Mouse (Mus musculus) hematopoietic stem cell, adult 5-6 weeks (primary cell): ENCODE measurements around the gene Gnao1. TPM values are rescaled to one million over a fixed set of nuclear protein-coding genes. Genes with fewer than 3 reads are reported as not detected.

Experiments
- ATAC-seq, 2 experiments: fragments of 125-278 bp in 1 of 2; replicated peaks in 1 of 2; 2 replicates each; pipeline ENCODE4 v1.8.0; 2016 to 2017; ENCODE audit warnings: inconsistent platforms in 2 of 2, mild to moderate bottlenecking in 2 of 2, moderate number of reproducible peaks in 2 of 2, low read depth in 1 of 2, moderate TSS enrichment in 1 of 2; ENCODE audit not compliant: low FRiP score in 2 of 2, poor library complexity in 2 of 2, severe bottlenecking in 2 of 2, insufficient read depth in 1 of 2, low TSS enrichment in 1 of 2
- total RNA-seq: library from RNA; stranded (forward); fragments of 172-1452, 232-1000 nt; gene quantifications from 2 replicates; pipeline ENCODE4 v1.2.3, GENCODE M21; 2017

Gnao1 gene
- total RNA-seq, 1 experiment from 2014 or later, result not detected

GRCm38 (mm10) chr8:94011076-94012012 lies 201.6 kb downstream of the Gnao1 start:
- peak in 1 of 2 experiments; percentile 20; a peak in 1 of 4 replicates for ATAC-seq

GRCm38 (mm10) chr8:94012013-94012951 lies 202.5 kb downstream of the Gnao1 start, which contains the start of gene Amfr:
Gene Amfr, minus strand, starts transcription at chr8:94012842.
- peak; percentile 63 to 65 for ATAC-seq

- no peak for ATAC-seq
Measured at GRCm38 (mm10) chr8:94013026-94013612, 203.4 kb downstream of the Gnao1 start.

Other genes with a start within 250 kb of the Gnao1 start
- 106 and 135 TPM in 2 replicates for gene Amfr, start 202.9 kb downstream of the Gnao1 start, total RNA-seq
- gene Nudt21, start 227.1 kb downstream of the Gnao1 start, total RNA-seq, result 89.6 and 94.2 TPM in 2 replicates
- gene Ogfod1, start 227.2 kb downstream of the Gnao1 start, total RNA-seq, result 15.1 and 15.6 TPM in 2 replicates